Mouse (Mus musculus) lung, embryonic 15.5 days (tissue): Measurements from ENCODE around the gene Gramd1b. TPM values are rescaled to one million over a fixed set of nuclear protein-coding genes. Genes with fewer than 3 reads are reported as not detected.
A peak's percentile ranks its signal among the peaks of the same experiment; 100 is the strongest.

Experiments used
- ATAC-seq: fragments of 200-750 bp; cut with Nextera tagmentation; 2 replicates; pipeline ENCODE4 v1.8.0; 2017; ENCODE audit warnings: moderate number of reproducible peaks, borderline replicate concordance; ENCODE audit not compliant: low FRiP score, low TSS enrichment; ENCODE audit errors: extremely low read depth
- H3K27ac ChIP-seq: fragments of 300-500 bp; sonication (generic); 2 replicates; pipeline ENCODE4 v1.5.1; 2015; ENCODE audit warnings: moderate library complexity, mild to moderate bottlenecking, inconsistent platforms
- H3K27me3 ChIP-seq: fragments of 300-500 bp; sonication (generic); 2 replicates; pipeline ENCODE4 v1.6.1; 2015; ENCODE audit warnings: inconsistent platforms
- H3K36me3 ChIP-seq: fragments of 300-500 bp; sonication (generic); 2 replicates; pipeline ENCODE4 v1.6.1; 2015; ENCODE audit warnings: inconsistent platforms
- H3K4me1 ChIP-seq: fragments of 300-500 bp; sonication (generic); 2 replicates; pipeline ENCODE4 v1.6.1; 2015; ENCODE audit warnings: inconsistent platforms
- H3K4me2 ChIP-seq: fragments of 300-500 bp; sonication (generic); 2 replicates; pipeline ENCODE4 v1.6.1; 2015; ENCODE audit warnings: inconsistent platforms, mild to moderate bottlenecking, moderate library complexity
- H3K4me3 ChIP-seq: fragments of 300-500 bp; sonication (generic); 2 replicates; pipeline ENCODE4 v1.5.1; 2015; ENCODE audit warnings: mild to moderate bottlenecking, inconsistent platforms
- H3K9ac ChIP-seq: fragments of 300-500 bp; sonication (generic); 2 replicates; pipeline ENCODE4 v1.6.1; 2015; ENCODE audit warnings: inconsistent platforms
- H3K9me3 ChIP-seq: fragments of 300-500 bp; sonication (generic); 2 replicates; pipeline ENCODE4 v1.6.1; 2016; ENCODE audit warnings: inconsistent platforms
- WGBS: fragments of 180-500 bp; shearing (Covaris S2); methylation state at CpG from one replicate; pipeline ENCODE4 v1.1.7; 2015; 5-methylcytosine and 5-hydroxymethylcytosine counted together
- polyA plus RNA-seq: library from polyadenylated mRNA; unstranded; fragments of >200 nt; fragmentation: Nextera tagmentation; extraction: Ambion mirVana; gene quantifications from 2 replicates; pipeline ENCODE4 v1.2.1, GENCODE M21; 2015

Gene Gramd1b
- polyA plus RNA-seq, 1 experiment from 2014 or later: 5.5 TPM

DNA sequence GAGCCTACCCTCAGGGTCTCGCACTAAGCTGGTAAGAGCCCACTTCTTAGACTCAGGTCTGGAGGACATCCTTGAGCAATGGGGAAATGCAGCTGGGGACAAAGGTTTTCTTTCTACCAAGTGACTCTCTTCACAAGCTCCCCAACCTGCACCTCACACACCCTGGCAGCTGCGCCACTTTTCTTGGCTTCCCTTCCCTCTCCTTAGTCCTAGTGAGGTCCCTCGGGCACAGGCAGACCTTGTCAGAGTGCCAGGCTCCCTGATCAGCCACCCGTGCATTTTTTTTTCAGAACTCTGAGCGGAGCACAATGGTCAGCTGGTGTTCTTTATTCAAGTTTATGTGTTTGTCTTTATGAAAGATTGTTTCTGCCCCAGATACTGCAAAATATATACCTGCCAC is 194.5 kb downstream of the Gramd1b start:
- H3K27ac ChIP-seq: peak overlapping the region; percentile 39

GRCm38 (mm10) chr9:40334617-40335016 is 196.6 kb downstream of the Gramd1b start:
- 84% methylated on average over 2 of the region's 2 CpGs for WGBS
- Histone ChIP-seq H3K27me3 (no peaks in the 10 kb centered on the region), H3K36me3 (no peaks in the 10 kb centered on the region), H3K4me1 (no peaks in the 10 kb centered on the region), H3K9ac (no peak overlapping the region), H3K4me3 (no peak overlapping the region), H3K9me3 (no peaks in the 10 kb centered on the region), H3K27ac (no peak overlapping the region), H3K4me2 (no peak overlapping the region)
- ATAC-seq: no peak

More for the DNA sequence above, 194.5 kb downstream of the Gramd1b start:
- H3K4me1 ChIP-seq: no peaks in the 10 kb centered on the region
- ATAC-seq: peak; percentile 60; the same call in 1 of the 2 replicates
- H3K9me3 ChIP-seq: no peaks in the 10 kb centered on the region
- H3K4me2 ChIP-seq: no peak overlapping the region
- no peaks in the 10 kb centered on the region for H3K27me3 ChIP-seq
- no peak overlapping the region for H3K9ac ChIP-seq
- 48% methylated on average over 5 of the region's 5 CpGs for WGBS
- H3K36me3 ChIP-seq: no peaks in the 10 kb centered on the region
- H3K4me3 ChIP-seq: no peak overlapping the region

- WGBS: 55% methylated on average over 9 of the region's 9 CpGs
- Histone ChIP-seq H3K4me3 (no peak overlapping the region), H3K9ac (no peak overlapping the region), H3K4me1 (no peaks in the 10 kb centered on the region), H3K27ac (no peak overlapping the region), H3K27me3 (no peaks in the 10 kb centered on the region), H3K4me2 (no peak overlapping the region), H3K36me3 (no peaks in the 10 kb centered on the region), H3K9me3 (no peaks in the 10 kb centered on the region)
- ATAC-seq: no peak
Measured at GRCm38 (mm10) chr9:40333649-40334396, 197.4 kb downstream of the Gramd1b start.

DNA sequence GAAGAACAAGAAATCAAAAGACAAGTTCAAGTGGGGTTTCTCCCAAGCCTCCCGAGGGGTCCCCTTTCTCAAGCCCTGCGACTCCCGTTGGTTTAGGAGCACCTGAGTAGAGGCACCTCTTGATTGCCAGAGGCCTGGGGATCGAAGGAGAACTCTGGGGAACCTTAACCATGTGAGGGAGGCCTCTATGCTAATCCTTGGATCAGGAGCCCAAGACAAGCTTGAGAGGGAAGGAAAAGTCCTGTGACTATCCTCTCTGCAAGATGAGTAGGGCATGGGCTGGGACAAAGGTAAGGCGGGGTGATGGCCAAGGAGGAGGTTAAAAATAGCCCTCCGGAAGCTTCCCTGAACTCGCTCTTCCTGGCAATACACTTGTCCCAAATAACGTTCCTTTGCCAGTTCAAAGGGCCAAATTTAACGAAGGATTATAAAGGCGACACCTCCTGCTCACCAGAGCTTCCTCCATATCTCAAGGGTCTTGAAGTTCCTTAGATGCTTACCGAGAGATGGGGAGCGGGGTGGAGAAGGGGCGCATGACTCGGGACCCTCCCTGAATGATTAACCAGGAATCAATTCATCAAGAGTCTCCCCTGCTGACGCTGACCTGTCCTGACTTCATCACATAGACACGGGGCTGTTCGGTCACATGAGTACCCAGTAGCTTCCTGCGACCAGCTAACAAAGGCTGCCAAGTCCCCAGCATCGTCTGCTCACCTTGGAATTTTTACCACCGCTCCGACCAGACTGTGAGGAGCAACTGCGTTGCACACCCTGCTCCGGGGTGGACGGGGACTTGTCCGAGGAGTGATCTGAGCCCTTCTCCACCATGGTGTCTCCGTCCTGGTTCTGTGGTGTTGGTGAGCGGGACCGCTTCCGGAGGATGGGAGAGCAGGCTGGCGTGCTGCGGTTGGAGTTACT is 198.2 kb downstream of the Gramd1b start:
- no peaks in the 10 kb centered on the region for H3K36me3 ChIP-seq
- H3K9ac ChIP-seq: no peak overlapping the region
- 72% methylated on average over 31 of the region's 31 CpGs for WGBS
- H3K27ac ChIP-seq: no peak overlapping the region
- no peaks in the 10 kb centered on the region for H3K27me3 ChIP-seq
- no peak overlapping the region for H3K4me3 ChIP-seq
- no peak for ATAC-seq
- no peaks in the 10 kb centered on the region for H3K9me3 ChIP-seq
- H3K4me2 ChIP-seq: no peak overlapping the region
- no peaks in the 10 kb centered on the region for H3K4me1 ChIP-seq

DNA sequence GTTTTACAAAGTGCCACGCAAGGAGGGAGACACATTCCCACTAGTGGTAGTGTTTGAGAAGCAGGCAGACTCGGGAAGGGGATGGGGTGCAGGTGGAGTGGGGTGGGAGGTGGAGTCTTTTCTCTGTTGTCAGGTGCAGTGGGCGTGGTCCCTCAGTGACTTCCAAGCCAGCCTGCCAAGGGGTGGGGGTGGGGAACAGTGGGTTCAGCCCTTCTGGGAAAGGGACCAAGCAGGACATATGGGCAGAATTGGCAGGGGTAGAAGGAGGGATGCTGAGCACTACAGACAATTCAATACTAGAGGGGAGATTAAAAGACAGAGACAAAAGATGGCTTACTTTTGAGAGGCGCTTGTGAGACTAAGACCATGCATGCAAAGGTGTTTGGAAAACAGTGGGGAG is 198.9 kb downstream of the Gramd1b start:
- no peak overlapping the region for H3K27ac ChIP-seq
- H3K36me3 ChIP-seq: no peaks in the 10 kb centered on the region
- no peaks in the 10 kb centered on the region for H3K4me1 ChIP-seq
- no peaks in the 10 kb centered on the region for H3K27me3 ChIP-seq
- ATAC-seq: no peak
- WGBS: 77% methylated on average over 4 of the region's 4 CpGs
- H3K9me3 ChIP-seq: no peaks in the 10 kb centered on the region
- H3K4me2 ChIP-seq: no peak overlapping the region
- H3K4me3 ChIP-seq: no peak overlapping the region
- no peak overlapping the region for H3K9ac ChIP-seq

- WGBS: 78% methylated on average over 15 of the region's 15 CpGs
- Histone ChIP-seq H3K9me3 (no peaks in the 10 kb centered on the region), H3K4me1 (no peaks in the 10 kb centered on the region), H3K9ac (no peak overlapping the region), H3K27ac (no peak overlapping the region), H3K4me3 (no peak overlapping the region), H3K27me3 (no peaks in the 10 kb centered on the region), H3K4me2 (no peak overlapping the region), H3K36me3 (no peaks in the 10 kb centered on the region)
- no peak for ATAC-seq
Measured at GRCm38 (mm10) chr9:40331411-40332286, 199.5 kb downstream of the Gramd1b start.

- Histone ChIP-seq H3K27me3 (no peaks in the 10 kb centered on the region), H3K4me2 (no peak overlapping the region), H3K27ac (no peak overlapping the region), H3K9ac (no peak overlapping the region), H3K9me3 (no peaks in the 10 kb centered on the region), H3K4me1 (no peaks in the 10 kb centered on the region), H3K4me3 (no peak overlapping the region), H3K36me3 (no peaks in the 10 kb centered on the region)
- WGBS: 54% methylated on average over 19 of the region's 19 CpGs
- ATAC-seq: peak; percentile 90
Measured at GRCm38 (mm10) chr9:40330609-40331382, 200.4 kb downstream of the Gramd1b start.

DNA sequence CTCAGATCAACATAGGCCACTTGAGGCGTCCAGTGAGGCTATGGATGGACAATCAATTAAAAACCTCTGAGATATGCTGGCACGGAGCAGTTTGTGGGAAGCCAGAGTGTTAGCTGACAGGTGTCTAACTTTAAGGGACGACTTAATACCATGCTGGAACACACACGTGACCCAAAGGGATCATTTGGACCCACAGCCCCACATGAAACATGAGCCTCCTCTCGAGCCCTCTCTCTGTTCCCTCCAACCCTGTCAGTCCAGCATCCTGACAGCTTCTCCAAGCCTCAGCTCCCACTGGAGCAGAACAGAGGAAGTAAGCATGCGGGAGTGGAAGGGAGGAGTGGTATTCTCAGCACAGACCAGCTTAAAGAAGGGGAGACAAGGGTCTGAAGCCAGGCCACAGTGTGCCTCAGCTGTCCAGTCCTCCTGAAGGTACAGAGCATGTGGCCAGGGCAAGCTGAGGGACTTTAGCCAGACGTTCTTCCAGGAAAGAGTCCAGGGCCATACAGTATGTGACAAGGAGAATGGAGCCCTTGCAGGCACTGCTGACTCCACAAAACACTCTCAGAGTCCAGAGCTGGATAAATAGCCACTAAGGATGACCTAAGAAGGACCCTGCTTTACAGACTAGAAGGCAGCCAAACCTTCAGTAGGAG is 204.8 kb downstream of the Gramd1b start:
- no peaks in the 10 kb centered on the region for H3K36me3 ChIP-seq
- no peak overlapping the region for H3K9ac ChIP-seq
- H3K9me3 ChIP-seq: no peaks in the 10 kb centered on the region
- H3K27me3 ChIP-seq: no peaks in the 10 kb centered on the region
- no peak overlapping the region for H3K4me2 ChIP-seq
- H3K27ac ChIP-seq: no peak overlapping the region
- ATAC-seq: no peak
- WGBS: 32% methylated on average over 7 of the region's 7 CpGs
- peaks cover 22% of the 10 kb centered on the region for H3K4me1 ChIP-seq
- no peak overlapping the region for H3K4me3 ChIP-seq

- Histone ChIP-seq H3K4me1 (peaks cover 35% of the 10 kb centered on the region), H3K36me3 (no peaks in the 10 kb centered on the region), H3K27me3 (no peaks in the 10 kb centered on the region), H3K4me2 (no peak overlapping the region), H3K27ac (no peak overlapping the region), H3K9me3 (no peaks in the 10 kb centered on the region), H3K9ac (no peak overlapping the region), H3K4me3 (no peak overlapping the region)
- no peak for ATAC-seq
- WGBS: 82% methylated on average over 6 of the region's 6 CpGs
Measured at GRCm38 (mm10) chr9:40324826-40325225, 206.4 kb downstream of the Gramd1b start.

DNA sequence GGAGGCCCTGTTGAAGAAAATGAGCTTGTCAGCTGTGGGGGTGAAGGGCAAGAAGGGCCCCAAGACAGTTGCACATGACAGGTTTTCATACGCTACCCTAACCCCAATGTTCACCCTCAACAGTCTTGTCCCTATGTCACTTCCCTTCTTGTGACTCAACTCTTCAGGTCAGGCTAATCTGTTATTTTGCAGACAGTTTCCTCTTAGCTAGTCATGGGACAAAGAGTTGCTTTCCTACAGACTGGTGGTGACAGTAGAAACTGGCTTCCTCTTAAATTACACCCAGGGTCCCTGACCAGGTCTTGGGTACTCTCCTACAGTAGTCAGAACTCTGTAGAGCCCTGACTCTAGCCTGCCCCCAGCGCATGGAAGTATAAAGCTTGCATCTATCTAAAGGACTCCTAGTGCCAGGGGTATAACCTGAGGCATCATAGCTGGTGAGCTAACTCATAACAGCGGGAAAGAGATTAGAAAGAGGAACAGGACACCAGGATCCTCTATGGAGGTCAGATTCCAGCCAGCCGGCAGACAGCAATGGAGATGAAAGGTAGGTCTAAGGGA is 206.9 kb downstream of the Gramd1b start:
- Histone ChIP-seq H3K27ac (no peak overlapping the region), H3K9ac (no peak overlapping the region), H3K36me3 (no peaks in the 10 kb centered on the region), H3K9me3 (no peaks in the 10 kb centered on the region), H3K4me2 (no peak overlapping the region), H3K4me1 (peaks cover 35% of the 10 kb centered on the region), H3K4me3 (no peak overlapping the region), H3K27me3 (no peaks in the 10 kb centered on the region)
- no peak for ATAC-seq
- WGBS: 81% methylated on average over 4 of the region's 4 CpGs
